Mouse (Mus musculus): ENCODE measurements around the gene Rab36. TPM values are rescaled to one million over a fixed set of nuclear protein-coding genes. Genes with fewer than 3 reads are reported as not detected.
A peak's percentile ranks its signal among the peaks of the same experiment; 100 is the strongest.

The Rab36 gene
- total RNA-seq, 1 experiment from 2014 or later = 21.8 TPM

- peak; percentile 23 for DNase-seq
Measured at GRCm38 (mm10) chr10:75070281-75070976, 33.6 kb downstream of the Rab36 start.

- no peak for DNase-seq
Measured at GRCm38 (mm10) chr10:75075665-75076064, 38.8 kb downstream of the Rab36 start.

- no peak for DNase-seq
Measured at GRCm38 (mm10) chr10:75078174-75079128, 41.6 kb downstream of the Rab36 start.

GRCm38 (mm10) chr10:75085330-75085729 is 48.5 kb downstream of the Rab36 start:
- no peak for DNase-seq

GRCm38 (mm10) chr10:75088471-75088870 is 51.6 kb downstream of the Rab36 start:
- DNase-seq = no peak

GRCm38 (mm10) chr10:75091478-75092152 is 54.8 kb downstream of the Rab36 start:
- DNase-seq = no peak

- no peak for DNase-seq
Measured at GRCm38 (mm10) chr10:75093252-75093987, 56.6 kb downstream of the Rab36 start.

- no peak for DNase-seq
Measured at GRCm38 (mm10) chr10:75094338-75094737, 57.5 kb downstream of the Rab36 start.

- DNase-seq = no peak
Measured at GRCm38 (mm10) chr10:75095216-75095615, 58.4 kb downstream of the Rab36 start.

- DNase-seq = no peak
Measured at GRCm38 (mm10) chr10:75098446-75099183, 61.8 kb downstream of the Rab36 start.

GRCm38 (mm10) chr10:75100298-75100697 is 63.4 kb downstream of the Rab36 start:
- DNase-seq = no peak

GRCm38 (mm10) chr10:75103502-75103901 is 66.6 kb downstream of the Rab36 start:
- DNase-seq = no peak

Other genes with a start within 250 kb of the Rab36 start
- 2.4 and 3.5 TPM in 2 replicates for gene Gnaz, start 69.9 kb upstream of the Rab36 start, total RNA-seq (2021)
- gene Rsph14, start 4.5 kb upstream of the Rab36 start, total RNA-seq (2021) = 0.52 TPM in 1 of 2 replicates, not detected in the other
- 31.3 and 41.0 TPM in 2 replicates for gene Bcr, start 23.5 kb downstream of the Rab36 start, total RNA-seq (2021)
- 53.3 and 63.5 TPM in 2 replicates for gene Specc1l, start 175.0 kb downstream of the Rab36 start, total RNA-seq (2021)